Mouse (Mus musculus) MEL (cell line): ENCODE measurements at regions not wholly inside any gene's neighbourhood (a gene's known extent, or its start where the extent isn't known, plus 50 kb on each side); places are given as distances from the start of the nearest gene placed in this dataset.

Source experiments
- DNase-seq: peaks from one replicate; pipeline ENCODE4 v3.0.0; 2011; ENCODE audit warnings: low read depth, low spot score
- H3K27ac ChIP-seq: 2 replicates; pipeline ENCODE4 v1.5.1; 2012; ENCODE audit warnings: low read depth, mild to moderate bottlenecking, control low read depth, low read length, moderate library complexity; ENCODE audit not compliant: control insufficient read depth
- H3K27me3 ChIP-seq, 2 experiments: fragments of 150-350 bp in 1 of 2; sonication (generic) in 1 of 2; 2 replicates each; pipeline ENCODE4 v1.6.1; 2012; ENCODE audit warnings: low read length in 2 of 2, mild to moderate bottlenecking in 2 of 2, improper control_type of control experiment in 1 of 2, moderate library complexity in 1 of 2; ENCODE audit not compliant: insufficient read depth in 2 of 2, control insufficient read depth in 1 of 2
- H3K36me3 ChIP-seq, 2 experiments: 2 replicates each; pipeline ENCODE4 v1.6.1; 2012 to 2014; ENCODE audit warnings: low read length in 2 of 2, improper control_type of control experiment in 1 of 2, inconsistent platforms in 1 of 2, mild to moderate bottlenecking in 1 of 2; ENCODE audit not compliant: insufficient read depth in 2 of 2, control insufficient read depth in 1 of 2
- H3K4me1 ChIP-seq, 2 experiments: fragments of 150-350 bp in 1 of 2; sonication (generic) in 1 of 2; 2 replicates each; pipeline ENCODE4 v1.6.1; 2012; ENCODE audit warnings: low read length in 2 of 2, improper control_type of control experiment in 1 of 2, mild to moderate bottlenecking in 1 of 2; ENCODE audit not compliant: insufficient read depth in 2 of 2, control insufficient read depth in 1 of 2
- H3K4me3 ChIP-seq, 2 experiments: fragments of 150-350 bp in 1 of 2; sonication (generic) in 1 of 2; 2 replicates each; pipeline ENCODE4 v1.5.1; 2012; ENCODE audit warnings: low read depth in 2 of 2, low read length in 2 of 2, mild to moderate bottlenecking in 2 of 2, moderate library complexity in 2 of 2, control low read depth in 1 of 2, improper control_type of control experiment in 1 of 2; ENCODE audit not compliant: control insufficient read depth in 1 of 2, insufficient read depth in 1 of 2
- H3K79me2 ChIP-seq: 2 replicates; pipeline ENCODE4 v1.6.1; 2012; ENCODE audit warnings: mild to moderate bottlenecking, low read length, moderate library complexity; ENCODE audit not compliant: control insufficient read depth, poor library complexity, insufficient read depth
- H3K9ac ChIP-seq: 2 replicates; pipeline ENCODE4 v1.6.1; 2012; ENCODE audit warnings: low read depth, mild to moderate bottlenecking, control low read depth, low read length, moderate library complexity; ENCODE audit not compliant: control insufficient read depth, poor library complexity, severe bottlenecking
- H3K9me3 ChIP-seq: fragments of 150-350 bp; sonication (generic); replicated peaks from 2 replicates; pipeline ENCODE4 v1.6.1; 2012; ENCODE audit warnings: mild to moderate bottlenecking, low read length, improper control_type of control experiment, moderate library complexity; ENCODE audit not compliant: insufficient read depth
- BHLHE40 ChIP-seq: IDR thresholded peaks from 2 replicates; pipeline ENCODE4 v1.6.1; 2012; ENCODE audit warnings: low read depth, mild to moderate bottlenecking, inconsistent platforms, low read length, improper control_type of control experiment, borderline replicate concordance
- CHD1 ChIP-seq: IDR thresholded peaks from 2 replicates; pipeline ENCODE4 v1.6.1; 2012; ENCODE audit warnings: low read depth, mild to moderate bottlenecking, inconsistent platforms, low read length, improper control_type of control experiment
- E2F4 ChIP-seq: IDR thresholded peaks from 2 replicates; pipeline ENCODE4 v1.6.1; 2011; ENCODE audit warnings: low read depth, low read length, improper control_type of control experiment, borderline replicate concordance
- ELF1 ChIP-seq: IDR thresholded peaks from 2 replicates; pipeline ENCODE4 v1.6.1; 2014; ENCODE audit warnings: low read depth, mild to moderate bottlenecking, inconsistent platforms, low read length, improper control_type of control experiment, moderate library complexity
- GATA1 ChIP-seq: IDR thresholded peaks from 2 replicates; pipeline ENCODE4 v1.6.1; 2011; ENCODE audit warnings: low read depth, low read length, improper control_type of control experiment
- HCFC1 ChIP-seq: IDR thresholded peaks from 2 replicates; pipeline ENCODE4 v1.6.1; 2012; ENCODE audit warnings: low read depth, mild to moderate bottlenecking, inconsistent platforms, low read length, improper control_type of control experiment, moderate library complexity
- KAT2A ChIP-seq: conservative IDR thresholded peaks from 2 replicates; pipeline ENCODE4 v1.6.1; 2012; ENCODE audit warnings: low read depth, low read length, improper control_type of control experiment, inconsistent platforms
- MAFK ChIP-seq: IDR thresholded peaks from 2 replicates; pipeline ENCODE4 v1.6.1; 2011; ENCODE audit warnings: low read depth, mild to moderate bottlenecking, low read length, improper control_type of control experiment, borderline replicate concordance
- MAX ChIP-seq: IDR thresholded peaks from 2 replicates; pipeline ENCODE4 v1.6.1; 2011; ENCODE audit warnings: low read length, improper control_type of control experiment
- MXI1 ChIP-seq: IDR thresholded peaks from 2 replicates; pipeline ENCODE4 v1.6.1; 2011; ENCODE audit warnings: mild to moderate bottlenecking, low read depth, low read length, improper control_type of control experiment
- MYB ChIP-seq: IDR thresholded peaks from 2 replicates; pipeline ENCODE4 v1.6.1; 2011; ENCODE audit warnings: mild to moderate bottlenecking, low read depth, low read length, improper control_type of control experiment
- NELFE ChIP-seq: IDR thresholded peaks from 2 replicates; pipeline ENCODE4 v1.6.1; 2011; ENCODE audit warnings: low read depth, low read length, improper control_type of control experiment
- POLR2AphosphoS5 ChIP-seq: IDR thresholded peaks from 2 replicates; pipeline ENCODE4 v1.6.1; 2012; ENCODE audit warnings: low read depth, borderline replicate concordance, mild to moderate bottlenecking, inconsistent platforms, low read length, moderate library complexity, mixed read lengths
- SIN3A ChIP-seq: IDR thresholded peaks from 2 replicates; pipeline ENCODE4 v1.6.1; 2012; ENCODE audit warnings: low read length, improper control_type of control experiment, inconsistent platforms
- SMC3 ChIP-seq: IDR thresholded peaks from 2 replicates; pipeline ENCODE4 v1.6.1; 2011; ENCODE audit warnings: low read depth, low read length, improper control_type of control experiment
- TAL1 ChIP-seq: IDR thresholded peaks from 2 replicates; pipeline ENCODE4 v1.6.1; 2012; ENCODE audit warnings: mild to moderate bottlenecking, inconsistent platforms, low read length, moderate library complexity, mixed read lengths
- TBP ChIP-seq: IDR thresholded peaks from 2 replicates; pipeline ENCODE4 v1.8.0; 2011; ENCODE audit warnings: low read depth, low read length, improper control_type of control experiment
- UBTF ChIP-seq: IDR thresholded peaks from 2 replicates; pipeline ENCODE4 v1.6.1; 2012; ENCODE audit warnings: low read depth, mild to moderate bottlenecking, inconsistent platforms, low read length, improper control_type of control experiment, moderate library complexity, borderline replicate concordance; ENCODE audit not compliant: insufficient read depth
- USF1 ChIP-seq: IDR thresholded peaks from 2 replicates; pipeline ENCODE4 v1.6.1; 2014; ENCODE audit warnings: low read depth, mild to moderate bottlenecking, inconsistent platforms, low read length, improper control_type of control experiment, moderate library complexity
- ZC3H11A ChIP-seq: IDR thresholded peaks from 2 replicates; pipeline ENCODE4 v1.6.1; 2012; ENCODE audit warnings: low read depth, mild to moderate bottlenecking, inconsistent platforms, low read length, improper control_type of control experiment

DNA sequence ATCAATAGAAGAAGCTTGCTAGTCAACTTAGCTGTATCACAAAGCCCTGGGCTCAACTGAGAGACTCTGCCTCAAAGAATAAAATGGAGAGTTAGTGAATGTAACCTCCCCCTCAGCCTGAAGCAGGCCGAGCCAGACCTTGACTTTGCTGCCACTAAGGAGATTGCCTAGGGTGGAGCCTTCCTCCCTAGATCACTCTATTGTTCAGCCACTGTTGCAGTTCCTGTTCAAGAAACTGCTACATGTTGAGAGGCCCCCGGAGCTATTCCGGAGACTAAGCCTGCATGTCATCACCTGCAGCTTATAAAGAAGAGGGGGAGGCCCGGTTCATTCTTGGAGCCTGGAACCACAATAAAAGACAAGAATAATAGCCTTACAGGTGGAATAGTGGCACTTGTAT is 257.9 kb downstream of the Adgrg6 start:
- no peak for DNase-seq
- TF ChIP-seq SMC3 = no peak
- no peak for TF ChIP-seq ZC3H11A
- TF ChIP-seq USF1 = no peak
- TF ChIP-seq MYB = no peak
- TF ChIP-seq TAL1 = no peak
- no peak for TF ChIP-seq GATA1
- TF ChIP-seq CHD1 = no peak
- no peak for TF ChIP-seq MAX
- TF ChIP-seq BHLHE40 = no peak
- no peak for TF ChIP-seq TBP
- no peak for TF ChIP-seq MXI1
- TF ChIP-seq UBTF = no peak
- no peak for TF ChIP-seq NELFE
- TF ChIP-seq MAFK = no peak
- no peak for TF ChIP-seq HCFC1
- no peak for TF ChIP-seq POLR2AphosphoS5
- H3K27ac ChIP-seq = no peak overlapping the region

DNA sequence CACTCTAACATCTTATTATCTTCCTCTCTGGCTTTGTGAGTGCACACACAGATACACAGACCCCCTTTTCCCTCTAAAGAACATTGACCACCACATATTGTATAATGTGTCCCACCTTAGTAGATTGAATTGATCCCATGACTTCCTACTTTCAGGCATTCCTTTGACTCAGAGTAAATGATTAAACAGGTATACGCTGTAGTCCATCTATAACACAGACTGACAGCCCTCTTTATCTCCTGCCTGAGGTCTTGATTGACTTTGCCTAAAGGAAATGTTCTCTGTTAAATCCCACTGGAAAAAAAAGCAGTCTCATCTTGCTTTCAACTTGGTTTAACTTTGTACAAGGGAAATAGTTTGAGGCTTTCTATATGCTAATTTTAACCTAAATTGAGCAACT is 268.8 kb downstream of the Adgrg6 start:
- H3K27me3 ChIP-seq = no peaks in the 10 kb centered on the region
- no peak for DNase-seq
- TF ChIP-seq SIN3A (no peak), HCFC1 (no peak), ELF1 (no peak), KAT2A (no peak), MAX (no peak), POLR2AphosphoS5 (no peak), UBTF (no peak), E2F4 (no peak)
- H3K79me2 ChIP-seq = no peaks in the 10 kb centered on the region
- no peaks in the 10 kb centered on the region for H3K9me3 ChIP-seq
- H3K4me3 ChIP-seq = no peak overlapping the region
- no peaks in the 10 kb centered on the region for H3K36me3 ChIP-seq
- no peak overlapping the region for H3K27ac ChIP-seq
- H3K4me1 ChIP-seq = no peaks in the 10 kb centered on the region
- H3K9ac ChIP-seq = no peak overlapping the region

More for the DNA sequence above, 257.9 kb downstream of the Adgrg6 start:
- H3K4me3 ChIP-seq = no peak overlapping the region
- H3K9ac ChIP-seq = no peak overlapping the region
- no peaks in the 10 kb centered on the region for H3K9me3 ChIP-seq
- H3K27me3 ChIP-seq = no peaks in the 10 kb centered on the region
- no peaks in the 10 kb centered on the region for H3K36me3 ChIP-seq
- no peaks in the 10 kb centered on the region for H3K79me2 ChIP-seq
- no peaks in the 10 kb centered on the region for H3K4me1 ChIP-seq
